Mouse (Mus musculus): ENCODE data around the gene 1600014C10Rik.

1600014C10Rik gene

DNA sequence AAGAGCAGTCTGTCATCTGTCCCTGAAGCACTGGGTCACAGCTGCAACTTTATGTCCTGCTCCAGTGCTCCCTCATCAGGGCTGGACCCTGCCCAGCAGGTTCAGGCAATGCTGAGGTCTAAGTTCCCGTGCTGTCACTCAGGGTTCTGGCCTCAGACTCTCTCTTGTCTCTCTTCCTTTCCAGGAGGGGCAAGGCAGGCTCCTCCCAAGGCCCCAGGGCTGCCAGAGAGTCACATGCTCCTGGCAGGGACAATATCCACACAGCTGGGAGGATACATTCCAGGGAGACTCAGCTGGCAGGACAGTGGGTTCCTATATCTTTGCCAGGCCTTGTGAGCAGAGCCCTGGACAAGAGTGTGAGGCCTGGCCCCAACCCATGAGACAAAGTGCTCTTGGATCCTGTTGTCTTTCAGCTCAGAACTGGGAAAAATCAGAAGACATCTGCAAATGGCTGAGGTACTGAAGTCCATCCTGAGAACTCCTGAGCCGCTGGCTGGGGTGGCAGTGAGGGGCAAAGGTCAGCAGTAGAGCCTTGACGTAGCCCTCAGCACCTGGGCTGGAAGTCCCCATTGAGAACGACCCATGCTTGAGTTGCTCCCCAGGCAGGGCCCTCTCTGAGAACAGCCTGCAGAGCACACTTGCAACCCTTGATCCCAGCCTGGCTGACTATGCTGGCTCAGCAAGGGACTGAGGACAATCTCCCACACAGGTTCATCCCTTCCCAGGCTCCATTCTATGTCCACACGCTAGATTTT lies 34.6 kb downstream of the 1600014C10Rik start:
- peak; percentile 84 for DNase-seq

DNA sequence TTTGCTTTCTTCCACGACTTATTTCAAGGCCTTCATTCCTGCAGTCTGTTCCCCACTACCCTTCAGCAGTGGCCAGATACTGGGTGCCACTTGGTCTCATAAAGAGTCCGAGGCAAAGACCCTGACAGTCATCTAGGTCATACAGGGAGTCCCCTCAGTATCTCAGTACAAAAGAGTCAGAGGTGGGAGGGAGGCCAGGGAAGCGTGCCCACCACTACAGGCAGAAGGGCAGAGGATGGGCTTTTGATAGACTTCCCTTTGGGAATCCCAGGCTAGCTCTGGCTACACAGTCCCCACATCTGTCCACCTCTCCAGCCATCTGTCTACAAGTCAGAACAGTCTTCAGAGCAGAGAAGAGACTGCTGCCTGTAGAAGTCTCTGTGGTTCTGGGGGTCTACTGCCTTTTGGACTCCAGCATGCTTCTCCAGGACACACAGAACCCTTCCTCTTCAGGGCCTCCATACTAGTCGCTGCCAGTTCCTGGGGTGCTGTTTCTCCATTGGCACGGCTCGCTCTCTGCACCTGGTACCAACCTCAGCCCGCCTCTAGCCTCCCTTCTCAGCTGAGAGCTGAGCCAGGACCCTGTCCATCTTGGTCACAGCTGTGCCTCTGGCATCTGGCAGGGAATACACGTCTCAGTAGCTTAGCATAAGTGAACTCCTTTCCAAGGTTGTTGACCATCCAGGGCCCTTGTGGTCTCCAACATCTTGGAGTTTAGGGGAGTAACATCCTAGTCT lies 35.8 kb downstream of the 1600014C10Rik start:
- no peak for DNase-seq

DNA sequence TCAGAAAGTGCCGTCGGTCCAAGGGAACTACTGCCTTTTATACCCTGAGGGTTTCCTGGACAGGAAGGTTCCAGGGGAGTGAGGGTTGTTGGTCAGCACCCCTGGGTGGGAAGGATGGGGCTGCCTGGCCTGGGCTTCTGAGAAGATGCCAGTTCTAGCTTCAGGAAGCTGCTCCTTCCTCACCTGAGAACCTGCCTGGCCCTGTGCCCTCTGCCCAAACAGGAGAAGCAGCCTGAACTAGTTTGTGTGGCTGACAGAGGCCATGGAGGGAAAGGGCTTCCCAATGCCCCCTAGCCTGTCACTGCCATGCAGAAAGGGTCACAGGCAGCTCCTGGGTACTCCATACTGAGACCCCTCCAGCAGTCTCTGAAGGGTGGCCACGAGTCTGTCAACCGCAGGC lies 36.5 kb downstream of the 1600014C10Rik start:
- DNase-seq = no peak

DNA sequence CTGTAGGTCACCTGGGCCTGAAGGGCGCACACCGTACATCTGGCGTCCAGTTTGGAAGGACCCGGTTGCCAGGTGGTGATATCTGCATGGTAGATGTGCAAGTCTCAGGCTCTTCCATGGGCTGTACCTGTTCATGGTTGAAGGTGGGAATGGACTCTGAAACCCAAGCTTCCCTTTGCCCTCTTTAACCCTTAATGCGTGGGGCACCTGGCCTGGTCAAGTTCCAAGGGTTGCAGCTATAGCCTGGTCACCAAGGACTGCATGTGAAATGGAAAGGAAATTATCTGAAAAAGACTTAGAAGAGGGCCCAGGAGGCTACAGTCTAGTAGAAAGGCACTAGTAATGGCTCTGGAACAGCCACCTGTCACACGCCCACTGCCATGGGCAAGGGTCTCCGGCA lies 37.8 kb downstream of the 1600014C10Rik start:
- DNase-seq = no peak

DNA sequence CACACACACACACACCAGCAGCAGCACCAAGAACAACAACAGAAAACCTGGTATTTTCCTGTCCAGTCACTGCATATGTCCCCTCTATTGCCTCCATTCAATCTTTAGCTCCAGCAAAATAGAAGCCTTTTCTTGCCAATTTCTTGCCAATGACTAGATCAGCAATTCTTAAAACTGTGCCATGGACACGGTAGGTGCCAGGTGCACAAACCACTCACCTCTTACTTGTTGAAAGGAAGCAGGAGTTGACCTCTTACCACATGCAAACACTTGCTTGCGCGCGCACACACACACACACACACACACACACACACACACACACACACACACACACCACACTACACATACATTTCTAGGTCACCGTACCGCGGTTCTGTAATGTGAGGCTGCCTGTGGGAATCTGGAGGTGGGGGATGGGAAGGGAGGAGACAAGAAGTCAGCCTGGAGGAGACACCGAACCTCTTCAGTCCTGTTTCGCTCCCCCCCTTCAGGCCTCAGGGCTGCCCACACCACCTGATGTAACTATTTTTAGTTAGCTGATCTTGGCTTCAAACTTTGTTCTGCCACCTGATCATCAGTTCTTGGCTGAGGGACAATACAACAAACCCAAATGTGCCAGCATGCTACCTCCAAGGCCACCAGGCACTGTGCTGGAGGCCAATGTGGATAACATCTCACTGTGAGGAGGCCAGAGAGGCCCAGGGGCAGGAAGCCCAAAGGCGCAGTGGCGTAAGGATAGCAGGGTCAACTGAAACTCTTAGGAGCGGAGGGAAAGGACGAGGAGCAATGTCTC lies 41.8 kb downstream of the 1600014C10Rik start:
- no peak for DNase-seq

DNA sequence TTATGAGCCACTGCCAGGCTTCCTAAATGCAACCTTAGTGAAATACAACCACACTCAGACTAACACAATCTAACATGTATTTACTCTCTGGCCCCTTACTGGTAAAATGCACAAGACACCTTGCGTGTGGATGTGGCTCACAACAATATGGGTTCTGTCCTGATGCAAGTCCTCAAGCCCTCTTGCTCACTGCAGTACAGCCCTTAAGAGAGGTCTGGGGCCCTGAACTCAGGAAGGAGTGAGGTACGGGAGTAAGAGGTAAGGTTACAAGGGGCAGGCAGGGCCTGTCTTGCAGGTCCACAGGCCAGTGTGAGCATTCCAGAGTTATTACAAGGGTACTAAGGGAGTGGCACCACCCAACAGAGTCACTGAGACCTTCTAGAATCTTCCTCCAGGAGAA lies 43.2 kb downstream of the 1600014C10Rik start:
- DNase-seq = no peak

DNA sequence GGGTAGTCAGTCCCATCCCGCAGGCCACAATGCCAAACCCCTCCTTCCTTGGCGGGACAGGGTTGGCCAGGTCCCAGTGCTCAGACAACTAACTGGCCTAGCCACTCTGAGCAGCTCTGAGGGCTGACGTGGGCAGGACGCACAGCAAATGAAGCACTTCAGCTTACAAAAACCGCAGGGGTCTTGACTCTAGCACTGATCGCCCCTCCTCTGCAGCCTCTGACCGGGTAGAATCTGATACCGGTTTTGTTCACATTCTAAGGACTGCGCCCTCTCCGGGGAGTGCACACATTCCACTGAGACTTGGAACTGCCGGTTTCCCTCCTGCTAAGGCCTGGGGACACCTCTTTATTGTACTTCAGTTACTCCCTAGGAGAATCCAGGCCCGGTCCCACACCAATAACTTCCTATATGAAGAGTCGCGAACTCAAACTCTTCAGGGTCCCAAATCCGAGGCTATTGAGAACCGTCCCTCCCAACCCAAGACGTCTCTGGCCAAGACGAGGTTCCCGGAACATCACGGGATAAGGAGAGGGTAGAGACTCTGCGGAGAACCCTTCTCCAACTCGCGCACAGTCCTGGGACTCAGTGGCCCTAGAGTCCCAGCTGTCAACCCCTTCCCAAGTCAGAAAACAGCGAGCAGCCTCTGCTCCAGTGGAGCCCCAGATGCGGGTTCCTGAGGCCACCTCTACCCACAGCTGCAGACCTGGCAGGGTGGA lies 44.3 kb downstream of the 1600014C10Rik start:
- DNase-seq = peak; percentile 82

DNA sequence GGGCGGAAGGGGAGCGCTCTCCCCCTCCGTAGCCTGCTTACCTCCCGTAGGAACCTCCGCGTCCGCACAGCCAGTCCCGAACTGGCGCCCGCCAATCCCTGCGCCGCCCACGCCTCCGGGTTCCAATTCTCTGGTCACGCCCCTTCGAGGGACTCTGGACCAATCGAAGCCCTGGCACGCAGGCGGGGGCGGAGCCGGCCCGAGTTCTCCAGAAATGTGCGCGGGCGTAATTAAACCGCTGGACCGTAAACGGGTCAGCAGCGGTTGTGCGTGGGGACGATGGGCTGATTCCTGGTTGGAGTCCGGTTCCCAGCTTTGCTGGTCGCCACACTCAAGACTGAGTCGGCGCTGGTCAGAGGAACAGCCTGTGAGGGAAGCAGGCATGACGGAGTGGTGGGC lies 44.9 kb downstream of the 1600014C10Rik start, which contains the start of gene Plekhf1:
Gene Plekhf1, minus strand, starts transcription at position 117 of the 399 bp plus-strand sequence.
- DNase-seq = peak; percentile 94

DNA sequence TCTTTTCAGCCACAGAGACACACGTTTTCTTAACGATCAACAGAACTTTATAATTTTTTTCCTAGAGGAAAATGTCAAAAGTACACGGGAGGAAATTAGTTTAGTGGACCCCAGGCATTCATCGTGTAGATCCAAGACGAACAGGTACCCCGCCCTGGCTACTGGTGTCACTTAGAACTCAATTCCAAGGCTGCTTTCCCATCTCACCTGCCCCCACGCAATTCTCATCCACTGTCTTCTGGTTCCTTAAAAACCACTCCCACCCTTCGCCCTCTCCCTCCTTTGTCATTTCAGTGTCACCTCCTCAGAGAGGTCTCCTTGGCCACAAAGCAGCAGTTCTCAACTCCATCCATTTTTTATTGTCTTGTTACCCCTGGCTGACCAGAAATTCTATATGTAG lies 45.3 kb downstream of the 1600014C10Rik start:
- no peak for DNase-seq

DNA sequence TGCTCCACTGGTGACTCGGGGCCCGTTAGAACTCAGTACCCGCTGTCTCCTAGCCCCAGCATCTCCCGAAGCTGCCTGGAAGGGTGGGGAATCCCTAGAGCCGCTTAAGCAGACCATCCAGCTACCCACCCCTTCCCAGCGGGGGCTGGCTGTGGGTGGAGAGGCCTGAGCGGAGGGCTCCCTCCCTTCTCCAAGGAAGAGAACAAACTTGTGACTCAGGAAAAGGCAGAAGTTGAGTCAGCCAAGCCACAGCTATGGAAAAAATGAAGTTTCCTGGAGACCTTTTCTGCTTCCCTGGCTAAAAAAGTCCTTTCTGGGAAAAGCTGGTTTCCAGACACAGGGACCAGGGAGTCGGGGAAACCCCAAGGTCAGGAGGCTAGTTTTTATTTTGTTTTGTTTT lies 47.3 kb downstream of the 1600014C10Rik start:
- DNase-seq = peak; percentile 33

DNA sequence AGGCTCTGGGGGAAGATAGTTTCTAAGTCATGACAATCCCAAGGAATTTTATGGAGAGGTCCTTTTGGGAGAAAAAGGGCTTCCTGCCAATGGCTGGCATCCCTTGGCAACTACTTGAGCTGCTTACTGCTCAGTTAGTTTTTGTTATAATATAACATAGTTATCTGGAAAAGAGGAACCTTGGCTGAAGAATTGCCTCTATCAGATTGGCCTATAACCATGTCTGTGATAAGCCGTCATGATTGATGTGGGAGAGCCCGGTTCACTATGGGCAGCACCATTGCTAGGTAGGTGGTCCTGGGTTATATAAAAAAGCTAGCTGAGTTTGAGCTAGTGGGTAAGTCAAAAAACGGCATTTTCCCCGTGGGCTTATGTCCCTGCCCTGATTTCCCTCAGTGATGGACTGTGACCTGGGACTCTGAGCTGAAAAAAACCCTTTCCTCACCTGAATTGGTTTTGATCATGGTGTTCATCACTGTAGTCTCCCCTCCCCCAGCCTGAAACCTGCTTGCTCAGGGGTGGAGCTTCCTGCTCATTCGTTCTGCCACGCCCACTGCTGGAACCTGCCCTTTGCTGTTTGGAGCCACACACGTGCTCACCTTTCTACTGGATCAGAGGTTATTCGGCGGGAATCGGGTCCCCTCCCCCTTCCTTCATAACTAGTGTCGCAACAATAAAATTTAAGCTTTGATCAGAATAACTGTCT lies 53.5 kb downstream of the 1600014C10Rik start:
- DNase-seq = no peak

DNA sequence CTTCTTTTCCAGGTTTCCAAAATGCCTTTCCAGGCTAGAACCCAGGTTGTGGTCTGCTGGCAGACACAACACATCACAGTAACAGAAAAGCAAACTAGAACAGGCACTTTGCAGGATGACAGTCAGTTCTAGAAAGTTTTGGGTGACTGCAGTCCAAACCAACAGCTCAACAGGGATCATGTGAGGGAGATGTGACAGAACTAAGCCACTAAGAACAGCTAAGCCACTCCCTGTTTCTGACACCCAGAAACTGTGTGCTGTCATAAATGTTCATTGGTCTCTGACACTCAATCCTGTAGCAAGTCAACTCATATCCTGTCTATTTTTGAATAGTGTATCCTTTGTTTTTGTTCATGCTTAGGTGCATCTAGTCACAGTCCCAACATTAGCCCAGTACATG lies 54.1 kb downstream of the 1600014C10Rik start:
- DNase-seq = no peak

DNA sequence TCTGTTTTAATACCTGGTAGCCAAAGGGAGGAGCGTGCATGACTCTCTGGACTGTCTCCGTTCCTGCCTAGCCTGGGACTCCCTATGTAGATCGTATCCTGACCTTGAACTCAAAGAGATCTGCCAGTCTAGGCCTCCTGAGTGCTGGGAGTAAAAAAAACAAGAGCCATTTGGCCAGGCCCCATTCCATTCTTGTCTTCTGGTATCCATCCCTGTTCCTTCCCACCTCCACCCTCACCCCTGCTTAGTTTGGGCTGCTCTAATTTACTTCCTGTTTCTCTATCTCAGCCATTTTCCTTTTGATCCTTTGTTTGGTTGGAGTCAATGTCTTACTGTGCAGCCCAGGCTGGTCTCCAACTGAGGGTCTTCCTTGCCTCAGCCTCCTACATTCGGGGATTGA lies 59.4 kb downstream of the 1600014C10Rik start:
- no peak for DNase-seq
